Mouse (Mus musculus) layer of hippocampus, adult 8-10 months (tissue): ENCODE results near the gene Fbxo7. TPM values are rescaled to one million over a fixed set of nuclear protein-coding genes. Genes with fewer than 3 reads are reported as not detected.
"Not testable (repeated sequence)": the region's sequence is repeated elsewhere in the genome, so short reads cannot be mapped to it uniquely, and the experiment has no call there.

ENCODE experiments used
- DNase-seq, 2 experiments: peaks; one replicate each; pipeline ENCODE4 v3.0.0; 2022; ENCODE audit warnings: low spot score in 2 of 2
- total RNA-seq, 4 experiments: library from RNA; stranded (reverse); gene quantifications; 2 replicates each; pipeline ENCODE4 v1.2.4; 2022

Gene Fbxo7
- total RNA-seq: 10 to 100 TPM; 26.1 to 31.1 (median 27.1) TPM

DNA sequence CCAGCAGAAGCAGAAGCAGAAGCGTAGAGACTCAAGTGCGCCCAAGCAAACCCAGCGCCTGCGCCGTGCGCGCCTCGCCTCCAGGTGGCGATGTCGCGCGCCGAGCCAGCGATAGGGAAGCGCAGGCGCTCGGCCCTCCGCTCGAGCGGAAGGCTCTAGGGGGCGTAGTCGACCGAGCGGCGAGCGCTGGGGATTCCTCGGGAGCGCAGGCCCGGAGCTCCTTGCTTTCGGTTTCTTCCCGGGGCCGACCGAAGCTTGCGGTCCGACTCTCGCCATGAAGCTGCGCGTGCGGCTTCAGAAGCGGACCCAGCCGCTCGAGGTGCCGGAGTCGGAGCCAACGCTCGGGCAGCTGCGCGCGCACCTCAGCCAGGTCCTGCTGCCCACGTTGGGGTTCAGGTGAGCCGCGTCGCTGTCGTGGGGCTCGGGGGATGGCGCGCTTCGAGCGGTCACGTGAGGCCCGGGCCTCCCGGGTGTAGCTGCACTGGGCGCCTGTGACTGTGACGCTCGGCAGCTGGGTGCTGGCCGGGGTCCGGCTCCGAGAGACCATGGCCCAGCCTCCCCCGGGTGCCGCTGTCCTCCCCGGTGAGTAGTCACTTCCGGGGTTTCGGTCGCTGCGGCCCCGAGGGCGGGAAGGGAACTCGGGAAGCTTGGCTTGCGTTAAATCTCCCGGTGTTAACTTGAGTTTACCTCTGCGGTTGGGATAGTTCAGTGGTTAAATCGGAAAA lies at the start of gene Fbxo7:
Fbxo7 (plus strand) TSS at position 224 of the 725 bp plus-strand sequence.
- DNase-seq: peak; percentile 74 to 82

DNA sequence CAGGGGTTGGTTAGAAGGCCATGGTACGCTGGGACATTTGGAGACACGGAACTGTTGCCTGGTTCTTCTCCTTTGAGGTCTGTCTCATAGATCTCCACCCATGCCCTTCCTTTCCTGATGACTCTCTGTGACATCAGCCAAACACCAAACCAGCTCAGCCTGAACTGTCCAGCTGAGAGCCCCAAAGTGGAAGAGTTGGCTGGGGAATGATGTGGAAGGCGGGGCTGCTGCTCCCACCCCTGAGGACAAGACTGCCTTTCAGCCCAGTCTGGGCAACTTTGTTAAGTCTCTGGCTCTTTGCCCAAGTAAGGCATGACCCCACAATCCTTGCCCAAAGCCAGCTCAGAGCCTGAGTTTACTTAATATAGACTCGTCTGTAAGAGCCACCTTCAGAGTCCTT lies 48.9 kb upstream of the Fbxo7 start:
- DNase-seq: peak; percentile 39 to 48

DNA sequence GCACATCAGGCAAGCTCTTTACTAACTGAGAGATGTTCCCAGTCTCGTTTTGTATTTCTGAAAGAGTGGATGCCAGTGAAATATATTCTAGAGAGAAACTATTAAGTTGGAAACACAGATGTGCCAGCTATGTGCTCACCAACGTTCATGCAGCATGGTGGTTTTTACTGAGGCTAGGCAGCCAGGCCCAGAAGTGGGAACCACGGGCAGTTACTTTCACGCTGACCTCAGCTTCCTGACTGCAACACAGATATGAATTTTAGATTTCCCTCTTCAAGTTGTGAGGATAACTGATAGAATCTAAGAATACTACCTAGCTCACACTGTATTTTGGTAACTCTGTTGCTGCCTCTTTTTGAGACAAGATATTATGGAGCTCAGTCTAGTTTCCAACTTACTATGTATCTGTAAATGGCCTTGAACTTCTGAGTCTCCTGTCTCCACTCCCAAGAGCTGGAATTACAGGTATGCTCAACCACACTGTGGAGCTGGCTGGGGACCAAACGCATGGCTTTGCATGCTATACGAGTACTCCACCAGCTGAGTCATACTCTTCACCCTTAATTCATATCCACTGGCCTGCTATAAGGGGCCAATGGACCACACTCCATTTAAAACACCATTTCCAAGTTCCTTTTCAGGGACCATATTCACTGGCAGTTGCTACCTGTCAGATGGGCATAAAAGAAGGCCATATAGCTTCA lies 32.2 kb upstream of the Fbxo7 start:
- no peak for DNase-seq

- no peak for DNase-seq
Measured at GRCm38 (mm10) chr10:85992412-85992811, 29.4 kb upstream of the Fbxo7 start.

- no peak for DNase-seq
Measured at GRCm38 (mm10) chr10:85993836-85994235, 27.9 kb upstream of the Fbxo7 start.

GRCm38 (mm10) chr10:85994543-85995104 lies 27.1 kb upstream of the Fbxo7 start:
- DNase-seq: no peak

DNA sequence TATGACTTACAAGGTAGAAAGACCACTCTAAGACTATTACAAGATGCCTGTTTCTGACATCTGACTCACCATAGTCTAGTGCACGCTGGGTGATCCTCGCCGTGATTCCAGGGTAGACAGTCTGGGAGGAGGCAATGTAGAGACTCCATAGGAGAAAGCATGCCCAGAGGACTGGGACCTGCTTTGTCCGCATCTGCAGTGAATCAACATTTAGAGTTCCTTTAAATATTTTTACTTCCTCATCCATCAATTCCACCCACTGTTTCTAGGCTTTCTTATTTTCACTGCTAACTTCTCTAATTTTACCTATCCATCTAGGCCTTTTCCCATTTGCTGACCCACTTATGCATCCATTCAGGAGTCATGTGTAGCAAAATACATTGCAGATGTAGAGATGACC lies 21.3 kb upstream of the Fbxo7 start:
- DNase-seq: no peak

DNA sequence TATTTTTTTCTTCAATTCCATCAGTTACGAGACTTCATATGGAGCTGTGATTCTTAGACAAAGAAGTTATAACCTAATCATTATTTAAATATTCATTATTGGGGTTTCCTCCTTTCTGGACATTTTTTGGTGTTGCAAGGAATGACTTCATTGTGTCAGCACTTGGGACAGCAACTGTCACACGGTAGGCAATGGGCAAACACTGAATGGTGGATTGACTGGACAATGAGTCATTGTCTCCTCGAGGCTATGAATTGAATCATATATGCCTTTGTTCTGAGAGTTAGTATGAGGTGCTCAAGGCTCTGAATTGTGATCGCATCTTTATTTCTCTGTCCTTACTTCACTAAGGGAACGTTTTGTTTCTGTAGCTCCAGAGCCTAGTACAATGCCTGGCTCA lies 15.3 kb upstream of the Fbxo7 start:
- DNase-seq: no peak

DNA sequence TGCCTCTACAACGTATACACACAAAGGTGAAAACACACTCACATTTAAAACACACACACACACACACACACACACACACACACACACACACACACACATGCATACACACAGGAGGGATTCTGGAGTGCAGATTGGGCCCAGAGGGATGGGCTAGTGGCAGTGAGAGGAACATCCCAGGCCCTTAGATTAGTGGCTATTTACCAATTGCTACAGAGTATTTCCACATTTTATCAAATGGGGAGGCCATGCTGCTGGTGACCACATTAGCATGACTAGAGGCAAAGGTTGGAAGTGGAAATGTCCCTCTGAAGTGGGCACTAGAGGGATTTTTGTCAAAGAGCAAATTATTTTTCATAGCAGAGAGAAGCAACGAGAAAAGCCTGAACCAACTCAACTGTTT lies 12.1 kb upstream of the Fbxo7 start:
- DNase-seq: no peak

- no peak for DNase-seq
Measured at GRCm38 (mm10) chr10:86010636-86011035, 11.1 kb upstream of the Fbxo7 start.

GRCm38 (mm10) chr10:86011172-86011571 lies 10.6 kb upstream of the Fbxo7 start:
- no peak for DNase-seq

- no peak for DNase-seq
Measured at GRCm38 (mm10) chr10:86011781-86012180, 10.0 kb upstream of the Fbxo7 start, which contains the start of gene Bpifc. Gene Bpifc, minus strand, starts transcription at chr10:86011895.

GRCm38 (mm10) chr10:86017781-86018180 lies 4.0 kb upstream of the Fbxo7 start:
- no peak for DNase-seq

DNA sequence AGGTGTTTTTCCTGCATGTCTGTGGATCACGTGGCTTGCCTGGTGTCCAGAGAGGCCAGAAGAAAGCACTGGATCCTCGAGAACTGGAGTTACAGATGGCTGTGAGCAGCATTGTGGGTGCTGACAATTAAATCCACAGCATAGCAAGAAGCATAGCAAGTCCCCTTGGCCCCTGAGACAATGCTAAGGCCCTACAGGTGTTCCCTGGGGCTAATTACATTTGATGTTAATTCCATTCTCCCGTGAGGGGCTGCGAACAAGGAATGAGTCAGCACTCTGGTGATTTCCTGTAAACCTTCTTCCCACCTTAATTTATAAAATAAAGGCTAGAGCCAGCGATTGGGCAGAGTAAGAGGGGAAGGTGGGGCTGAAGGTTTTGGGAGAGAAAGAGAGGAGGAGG lies 3.0 kb upstream of the Fbxo7 start:
- DNase-seq: no peak

DNA sequence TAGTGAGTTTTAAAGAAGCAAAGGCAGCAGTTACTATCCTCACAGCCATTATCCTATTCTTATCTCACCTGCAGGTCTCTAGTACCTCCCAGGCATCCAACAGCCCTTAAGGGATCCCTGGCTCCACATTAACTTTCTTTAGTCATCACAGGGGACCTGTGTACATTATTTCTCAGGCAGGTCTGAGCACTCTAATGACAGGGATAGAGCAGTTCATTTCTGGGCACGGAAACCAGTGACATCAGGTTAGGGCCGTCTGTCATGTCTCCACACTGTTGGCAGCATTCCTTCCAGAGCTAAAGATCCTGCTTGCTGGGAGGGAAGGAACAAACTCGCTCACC lies 394 bp upstream of the Fbxo7 start:
- no peak for DNase-seq

DNA sequence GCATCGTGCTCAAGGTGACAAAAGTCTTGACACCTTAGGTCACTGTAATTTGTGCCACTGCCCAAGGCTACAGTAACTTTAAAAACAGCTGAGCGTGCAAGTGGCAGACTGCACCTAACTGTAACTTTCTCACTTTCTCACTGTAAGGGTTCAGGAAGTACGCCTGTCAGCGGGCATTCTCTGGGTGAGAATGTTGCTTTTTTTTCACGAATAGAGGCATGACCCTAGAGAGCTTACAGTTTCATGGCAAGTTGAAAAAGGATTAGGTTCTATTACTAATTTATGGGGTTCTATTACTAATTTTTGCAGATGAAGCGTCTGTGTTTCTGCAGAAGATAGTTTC lies 673 bp downstream of the Fbxo7 start:
- DNase-seq: no peak

DNA sequence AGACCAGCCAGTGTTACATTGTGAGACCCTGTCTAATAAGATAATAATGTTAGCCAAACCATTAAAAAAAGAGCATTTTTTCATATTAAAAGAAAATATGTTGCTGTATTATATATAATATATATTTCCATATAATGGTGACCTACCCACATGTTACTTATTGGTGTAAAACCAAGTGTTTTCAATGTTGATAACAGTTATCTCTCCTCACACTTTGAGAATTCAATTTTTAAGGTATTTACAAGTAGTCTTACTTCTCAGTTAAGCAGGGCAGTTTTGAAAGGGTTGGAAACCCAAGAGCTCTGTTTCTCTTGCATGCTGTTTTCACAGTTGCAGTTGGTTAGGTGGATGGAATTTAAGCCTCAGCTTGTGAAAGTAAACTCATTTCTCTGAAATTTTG lies 1.4 kb downstream of the Fbxo7 start:
- DNase-seq: no peak

DNA sequence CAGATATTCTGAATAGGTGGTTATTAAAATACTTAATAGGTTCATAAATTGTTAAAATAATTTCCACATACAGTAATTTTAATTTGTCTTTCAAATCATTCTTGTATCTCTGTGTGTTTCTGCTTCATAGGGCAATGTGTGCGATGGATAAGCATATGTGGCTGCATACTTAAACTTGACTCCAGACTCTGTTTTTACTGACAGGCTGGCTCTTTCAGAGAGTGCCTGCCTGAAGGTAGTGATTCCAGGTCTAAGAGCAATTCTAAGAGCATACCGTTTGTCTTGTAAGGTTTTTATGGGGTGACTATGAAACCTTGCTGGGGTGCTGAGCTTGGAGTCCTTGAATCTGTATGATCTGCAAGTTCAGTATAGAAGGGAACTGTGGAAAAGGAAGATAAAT lies 4.1 kb downstream of the Fbxo7 start:
- no peak for DNase-seq

DNA sequence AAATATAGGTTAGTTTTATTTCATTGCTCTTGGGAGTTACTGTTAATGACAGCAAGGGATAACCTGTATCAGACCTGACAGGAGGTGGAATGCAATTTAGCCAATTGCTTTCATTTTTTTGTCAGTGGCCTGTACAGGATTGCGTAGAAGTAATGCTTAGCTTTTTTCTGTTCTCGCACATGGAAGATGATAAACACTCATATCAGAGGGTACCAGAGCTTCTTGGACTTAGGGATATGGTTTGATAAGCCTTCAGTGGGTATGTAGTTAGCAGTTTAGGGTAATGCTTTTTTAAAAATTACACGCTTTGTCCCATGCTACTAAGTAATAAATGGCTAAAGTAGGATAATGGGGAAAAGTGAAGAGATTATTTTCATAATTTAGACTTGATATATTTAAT lies 4.6 kb downstream of the Fbxo7 start:
- DNase-seq: no peak

DNA sequence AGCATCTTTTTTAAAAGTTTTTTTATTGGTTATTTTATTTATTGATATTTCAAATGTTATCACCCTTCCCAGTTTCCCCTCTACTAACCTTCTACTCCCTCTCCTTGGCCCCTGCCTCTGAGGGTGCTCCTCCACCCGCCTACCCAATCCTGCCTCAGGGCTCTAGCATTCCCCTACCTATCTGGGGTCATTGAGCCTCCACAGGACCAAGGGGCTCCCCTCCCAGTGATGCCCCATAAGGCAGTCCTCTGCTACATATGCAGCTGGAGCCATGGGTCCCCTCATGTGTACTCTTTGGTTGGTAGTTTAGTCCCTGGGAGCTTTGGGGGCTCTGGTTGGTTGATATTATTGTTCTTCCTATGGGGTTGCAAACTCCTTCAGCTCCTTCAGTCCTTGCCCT lies 5.0 kb downstream of the Fbxo7 start:
- DNase-seq: not testable (repeated sequence)

DNA sequence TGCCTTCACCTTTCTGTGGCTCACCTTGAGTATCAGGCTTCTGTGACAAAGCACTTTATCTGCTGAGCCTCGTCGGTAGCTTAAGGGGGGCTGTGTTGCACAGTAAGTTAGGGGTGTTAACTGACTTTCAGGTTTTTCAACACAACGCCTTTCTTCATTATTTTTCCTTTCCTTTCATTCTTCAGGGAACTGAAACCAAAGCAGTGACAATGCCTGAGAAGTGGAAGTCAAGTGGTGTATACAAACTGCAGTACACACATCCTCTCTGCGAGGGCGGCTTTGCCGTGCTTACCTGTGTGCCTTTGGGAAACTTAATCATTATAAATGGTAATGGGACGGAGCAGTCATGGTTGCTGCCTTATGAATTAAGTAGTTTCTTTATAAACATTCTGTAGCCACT lies 9.0 kb downstream of the Fbxo7 start:
- DNase-seq: no peak

DNA sequence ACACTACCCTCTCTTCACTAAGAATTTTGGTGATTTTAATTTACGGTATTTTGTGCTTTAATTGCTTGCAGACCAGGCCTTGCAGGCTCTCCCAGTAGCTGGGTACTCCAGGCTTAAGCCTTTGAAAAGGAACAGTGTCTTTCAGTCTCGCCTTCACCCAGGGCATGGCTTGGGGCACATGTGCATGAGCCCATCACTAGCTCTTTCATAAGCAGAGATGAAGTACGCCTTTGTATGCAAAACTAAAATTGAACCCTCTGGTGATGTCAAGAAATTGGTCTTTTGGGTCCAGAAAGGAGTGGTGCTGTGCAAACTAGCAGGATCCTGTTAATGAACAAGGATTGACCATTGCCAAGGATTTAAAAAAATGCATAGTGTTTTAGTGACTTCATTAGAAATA lies 10.7 kb downstream of the Fbxo7 start:
- DNase-seq: no peak
